Mouse (Mus musculus) heart, adult 2 months (tissue): ENCODE results near the gene Slamf6. TPM values are rescaled to one million over a fixed set of nuclear protein-coding genes. Genes with fewer than 3 reads are reported as not detected.

Experiments
- DNase-seq, 2 experiments: peaks; one replicate each; pipeline ENCODE4 v3.0.0; 2021
- H3K27ac ChIP-seq: fragments of 200-600 bp; 2 replicates; pipeline ENCODE4 v1.8.1; 2022
- H3K27me3 ChIP-seq: fragments of 200-500 bp; 2 replicates; pipeline ENCODE4 v1.6.1; 2012; ENCODE audit warnings: mild to moderate bottlenecking, low read length, inconsistent platforms, mixed read lengths; ENCODE audit not compliant: control insufficient read depth, insufficient read depth
- H3K36me3 ChIP-seq: fragments of 200-500 bp; 2 replicates; pipeline ENCODE4 v1.6.1; 2012; ENCODE audit warnings: low read length, inconsistent platforms; ENCODE audit not compliant: control insufficient read depth, insufficient read depth
- H3K4me1 ChIP-seq: fragments of 200-500 bp; 2 replicates; pipeline ENCODE4 v1.6.1; 2011; ENCODE audit warnings: low read length; ENCODE audit not compliant: control insufficient read depth, insufficient read depth
- H3K4me3 ChIP-seq: fragments of 200-600 bp; 2 replicates; pipeline ENCODE4 v1.8.1; 2022
- H3K79me2 ChIP-seq: fragments of 200-500 bp; replicated peaks from 2 replicates; pipeline ENCODE4 v1.6.1; 2012; ENCODE audit warnings: mild to moderate bottlenecking, inconsistent platforms, low read length, moderate library complexity, mixed read lengths; ENCODE audit not compliant: control insufficient read depth, insufficient read depth
- H3K9ac ChIP-seq: fragments of 200-500 bp; 2 replicates; pipeline ENCODE4 v1.6.1; 2012; ENCODE audit warnings: low read depth, mild to moderate bottlenecking, control low read depth, inconsistent platforms, low read length, mixed read lengths
- CTCF ChIP-seq: fragments of 200-600 bp; IDR thresholded peaks from 2 replicates; pipeline ENCODE4 v1.8.1; 2022; ENCODE audit warnings: antibody characterized with exemption, mild to moderate bottlenecking, moderate library complexity
- EP300 ChIP-seq: fragments of 200-500 bp; IDR thresholded peaks from 2 replicates; pipeline ENCODE4 v1.6.1; 2011; ENCODE audit warnings: low read depth, low read length, control low read depth; ENCODE audit not compliant: insufficient read depth
- POLR2A ChIP-seq: fragments of 200-500 bp; IDR thresholded peaks from 2 replicates; pipeline ENCODE4 v1.6.1; 2011; ENCODE audit warnings: mild to moderate bottlenecking, low read depth, low read length, control low read depth; ENCODE audit not compliant: insufficient read depth
- WGBS: fragments of 180-500 bp; shearing (Covaris S2); methylation state at CpG from one replicate; pipeline ENCODE4 v1.1.7; 2018; 5-methylcytosine and 5-hydroxymethylcytosine counted together
- intact Hi-C: fragments of 180-260 bp; cut with DNase I; formaldehyde crosslinking; loops from one replicate; pipeline ENCODE4 v1.15.1; 2025
- polyA plus RNA-seq: library from polyadenylated mRNA; depleted of rRNA; stranded (reverse); fragments of >200 nt; gene quantifications from 2 replicates; pipeline ENCODE4 v1.2.3, GENCODE M21; 2012
- total RNA-seq, 2 experiments: library from RNA; stranded (reverse); gene quantifications; 2 replicates each; pipeline ENCODE4 v1.2.3; 2021

Gene Slamf6
- total and polyA plus RNA-seq, 3 experiments: 0.14 to 0.81 (median 0.53) TPM

DNA sequence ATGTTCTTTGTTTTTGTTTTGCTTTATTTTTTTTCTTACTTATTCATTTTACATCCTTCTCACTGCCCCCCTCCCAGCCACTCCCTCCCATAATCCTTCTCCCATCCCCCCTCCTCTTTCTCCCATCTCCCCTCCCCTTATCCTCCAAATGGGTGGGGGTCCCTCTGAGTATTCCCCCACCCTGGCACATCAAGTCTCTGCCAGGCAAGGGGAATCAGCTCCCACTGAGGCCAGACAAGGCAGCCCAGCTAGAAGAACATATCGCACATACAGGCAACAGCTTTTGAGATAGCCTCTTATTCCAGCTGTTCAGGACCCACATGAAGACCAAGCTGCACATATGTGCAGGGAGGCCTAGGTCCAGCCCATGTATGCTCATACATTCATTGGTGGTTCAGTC lies 66.8 kb downstream of the Slamf6 start:
- Histone ChIP-seq H3K36me3 (no peaks in the 10 kb centered on the region), H3K27ac (no peak overlapping the region), H3K27me3 (no peaks in the 10 kb centered on the region), H3K9ac (no peak overlapping the region), H3K79me2 (no peaks in the 10 kb centered on the region), H3K4me3 (no peak overlapping the region), H3K4me1 (no peaks in the 10 kb centered on the region)
- WGBS: 97% methylated on average over 1 of the region's 1 CpGs
- intact Hi-C loops: no loop called here
- no peak for DNase-seq
- TF ChIP-seq POLR2A: no peak
- TF ChIP-seq CTCF: no peak
- TF ChIP-seq EP300: no peak

- Histone ChIP-seq H3K27me3 (no peaks in the 10 kb centered on the region), H3K36me3 (no peaks in the 10 kb centered on the region), H3K79me2 (no peaks in the 10 kb centered on the region), H3K4me3 (no peak overlapping the region), H3K27ac (no peak overlapping the region), H3K9ac (no peak overlapping the region), H3K4me1 (no peaks in the 10 kb centered on the region)
- intact Hi-C loops: no loop called here
- 78% methylated on average over 2 of the region's 2 CpGs for WGBS
- TF ChIP-seq EP300 (no peak), CTCF (no peak), POLR2A (no peak)
- no peak for DNase-seq
Measured at GRCm38 (mm10) chr1:171991883-171992282, 74.6 kb downstream of the Slamf6 start.

GRCm38 (mm10) chr1:171992901-171993530 lies 75.7 kb downstream of the Slamf6 start:
- H3K4me3 ChIP-seq: no peak overlapping the region
- no peak overlapping the region for H3K9ac ChIP-seq
- H3K4me1 ChIP-seq: no peaks in the 10 kb centered on the region
- H3K79me2 ChIP-seq: no peaks in the 10 kb centered on the region
- intact Hi-C loops: no loop called here
- H3K27ac ChIP-seq: no peak overlapping the region
- no peak for DNase-seq
- WGBS: 39% methylated on average over 4 of the region's 4 CpGs
- no peaks in the 10 kb centered on the region for H3K27me3 ChIP-seq
- H3K36me3 ChIP-seq: no peaks in the 10 kb centered on the region
- no peak for TF ChIP-seq EP300

GRCm38 (mm10) chr1:171994501-171994900 lies 77.2 kb downstream of the Slamf6 start:
- Histone ChIP-seq H3K36me3 (no peaks in the 10 kb centered on the region), H3K4me1 (no peaks in the 10 kb centered on the region), H3K79me2 (no peaks in the 10 kb centered on the region), H3K27ac (no peak overlapping the region), H3K9ac (no peak overlapping the region), H3K27me3 (no peaks in the 10 kb centered on the region), H3K4me3 (no peak overlapping the region)
- TF ChIP-seq CTCF (no peak), EP300 (no peak), POLR2A (no peak)
- DNase-seq: no peak
- 74% methylated on average over 2 of the region's 2 CpGs for WGBS
- intact Hi-C loops: no loop called here

GRCm38 (mm10) chr1:171994918-171995715 lies 77.8 kb downstream of the Slamf6 start:
- Histone ChIP-seq H3K36me3 (no peaks in the 10 kb centered on the region), H3K27me3 (no peaks in the 10 kb centered on the region), H3K9ac (no peak overlapping the region), H3K79me2 (no peaks in the 10 kb centered on the region), H3K4me3 (no peak overlapping the region), H3K4me1 (no peaks in the 10 kb centered on the region), H3K27ac (no peak overlapping the region)
- intact Hi-C loops: no loop called here
- no peak for TF ChIP-seq CTCF
- TF ChIP-seq POLR2A: no peak
- TF ChIP-seq EP300: no peak
- WGBS: 57% methylated on average over 11 of the region's 11 CpGs
- DNase-seq: no peak

GRCm38 (mm10) chr1:171996701-171997100 lies 79.4 kb downstream of the Slamf6 start:
- no peaks in the 10 kb centered on the region for H3K36me3 ChIP-seq
- H3K79me2 ChIP-seq: no peaks in the 10 kb centered on the region
- H3K9ac ChIP-seq: no peak overlapping the region
- H3K4me3 ChIP-seq: no peak overlapping the region
- WGBS: 66% methylated on average over 7 of the region's 7 CpGs
- no peak for TF ChIP-seq EP300
- no peak for TF ChIP-seq POLR2A
- no peak for TF ChIP-seq CTCF
- no peaks in the 10 kb centered on the region for H3K4me1 ChIP-seq
- H3K27me3 ChIP-seq: no peaks in the 10 kb centered on the region
- intact Hi-C loops: no loop called here
- no peak overlapping the region for H3K27ac ChIP-seq
- DNase-seq: no peak
